Mouse (Mus musculus): ENCODE results near the gene Serpinb8.

GRCm38 (mm10) chr1:107584932-107585331 lies 4.9 kb upstream of the Serpinb8 start:
- TF ChIP-seq USF1 (IDR thresholded peaks at IDR 0.05; ENCODE audit: low read depth) = no peak
- TF ChIP-seq POLR2A (IDR thresholded peaks at IDR 0.05; ENCODE audit: insufficient read length, low read depth) = no peak
- no peak for TF ChIP-seq E2F4 (IDR thresholded peaks at IDR 0.05; ENCODE audit: insufficient read depth)
- TF ChIP-seq TCF3 (IDR thresholded peaks at IDR 0.05; ENCODE audit: insufficient read length, low read depth) = no peak
- no peak for TF ChIP-seq POLR2AphosphoS2 (IDR thresholded peaks at IDR 0.05; ENCODE audit: insufficient read length, low read depth)
- TF ChIP-seq SRF (IDR thresholded peaks at IDR 0.05; ENCODE audit: control insufficient read depth, insufficient read length, low read depth) = no peak
- no peak for TF ChIP-seq MAX (IDR thresholded peaks at IDR 0.05; ENCODE audit: low read depth)

All from myocyte (in vitro differentiated cells).